Mouse (Mus musculus): ENCODE data around the gene Cdkn1a. TPM values are rescaled to one million over a fixed set of nuclear protein-coding genes. Genes with fewer than 3 reads are reported as not detected.

Cdkn1a gene
- polyA plus RNA-seq, 1 experiment: 2,069 TPM

DNA sequence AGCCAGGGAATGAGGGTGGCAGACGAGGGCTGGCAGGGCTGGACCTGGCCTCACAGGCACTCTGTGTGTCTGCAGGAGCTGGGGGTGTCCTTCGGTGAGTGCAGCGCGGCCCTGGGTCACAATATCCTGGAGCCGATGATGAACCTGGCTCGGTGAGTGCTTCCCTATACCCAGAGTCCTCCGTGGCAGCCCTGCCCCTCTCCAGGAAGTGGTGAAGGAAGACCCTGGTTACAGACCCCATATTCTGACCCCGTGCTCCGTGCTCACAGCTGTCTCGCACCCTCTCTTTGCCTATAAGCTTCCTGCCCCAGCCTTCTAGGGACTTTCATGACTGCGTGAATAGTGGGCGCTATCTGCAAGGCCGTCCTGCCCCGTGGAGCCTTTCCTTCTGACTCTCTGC is 56.5 kb downstream of the Cdkn1a start:
- no peak overlapping the region for H3K4me2 ChIP-seq (ENCODE audit: low read depth)
- H3K79me2 ChIP-seq (ENCODE audit: control insufficient read depth, insufficient read depth): no peaks in the 10 kb centered on the region
- no peaks in the 10 kb centered on the region for H3K27me3 ChIP-seq (ENCODE audit: control insufficient read depth, insufficient read depth, insufficient read length)
- H3ac ChIP-seq (ENCODE audit: control insufficient read depth, insufficient read length): no peak overlapping the region
- TF ChIP-seq USF1 (IDR thresholded peaks at IDR 0.05; ENCODE audit: low read depth): no peak
- TF ChIP-seq E2F4 (IDR thresholded peaks at IDR 0.05; ENCODE audit: insufficient read depth): no peak
- TF ChIP-seq SRF (IDR thresholded peaks at IDR 0.05; ENCODE audit: control insufficient read depth, insufficient read length, low read depth): no peak
- no peak for TF ChIP-seq POLR2A (IDR thresholded peaks at IDR 0.05; ENCODE audit: insufficient read length, low read depth)
- TF ChIP-seq TCF3 (IDR thresholded peaks at IDR 0.05; ENCODE audit: insufficient read length, low read depth): no peak
- no peak for TF ChIP-seq REST (IDR thresholded peaks at IDR 0.05; ENCODE audit: insufficient read depth, insufficient read length)
- no peak for TF ChIP-seq MYOG (IDR thresholded peaks at IDR 0.05; ENCODE audit: control insufficient read depth in 1 of 3, insufficient read depth in 1 of 3, insufficient read length in 2 of 3, low read depth in 2 of 3)
- TF ChIP-seq TCF12 (IDR thresholded peaks at IDR 0.05; ENCODE audit: insufficient read depth, poor library complexity, severe bottlenecking): no peak
- TF ChIP-seq CEBPB (IDR thresholded peaks at IDR 0.05; ENCODE audit: insufficient read depth, poor library complexity, severe bottlenecking): no peak
- TF ChIP-seq MAX (IDR thresholded peaks at IDR 0.05; ENCODE audit: low read depth): no peak
- TF ChIP-seq MYOD1 (IDR thresholded peaks at IDR 0.05; ENCODE audit: control insufficient read depth in 1 of 3, insufficient read length in 2 of 3, low read depth in 2 of 3): no peak
- no peak for TF ChIP-seq POLR2AphosphoS2 (IDR thresholded peaks at IDR 0.05; ENCODE audit: insufficient read length, low read depth)
- no peaks in the 10 kb centered on the region for H3K36me3 ChIP-seq (ENCODE audit: control insufficient read depth, insufficient read depth)
- no peak overlapping the region for H3K4me3 ChIP-seq

- H3K36me3 ChIP-seq (ENCODE audit: control insufficient read depth, insufficient read depth): no peaks in the 10 kb centered on the region
- no peak for TF ChIP-seq REST (IDR thresholded peaks at IDR 0.05; ENCODE audit: insufficient read depth, insufficient read length)
- no peak for TF ChIP-seq USF1 (IDR thresholded peaks at IDR 0.05; ENCODE audit: low read depth)
- no peak for TF ChIP-seq TCF12 (IDR thresholded peaks at IDR 0.05; ENCODE audit: insufficient read depth, poor library complexity, severe bottlenecking)
- TF ChIP-seq SRF (IDR thresholded peaks at IDR 0.05; ENCODE audit: control insufficient read depth, insufficient read length, low read depth): no peak
- TF ChIP-seq TCF3 (IDR thresholded peaks at IDR 0.05; ENCODE audit: insufficient read length, low read depth): no peak
- TF ChIP-seq CEBPB (IDR thresholded peaks at IDR 0.05; ENCODE audit: insufficient read depth, poor library complexity, severe bottlenecking): no peak
- TF ChIP-seq POLR2A (IDR thresholded peaks at IDR 0.05; ENCODE audit: insufficient read length, low read depth): no peak
- no peak for TF ChIP-seq POLR2AphosphoS2 (IDR thresholded peaks at IDR 0.05; ENCODE audit: insufficient read length, low read depth)
- TF ChIP-seq MYOG (IDR thresholded peaks at IDR 0.05; ENCODE audit: control insufficient read depth in 1 of 3, insufficient read depth in 1 of 3, insufficient read length in 2 of 3, low read depth in 2 of 3): no peak
- TF ChIP-seq E2F4 (IDR thresholded peaks at IDR 0.05; ENCODE audit: insufficient read depth): no peak
Observed at GRCm38 (mm10) chr17:29147773-29148172, 57.0 kb downstream of the Cdkn1a start.

GRCm38 (mm10) chr17:29149766-29150165 is 59.0 kb downstream of the Cdkn1a start:
- no peaks in the 10 kb centered on the region for H3K36me3 ChIP-seq (ENCODE audit: control insufficient read depth, insufficient read depth)
- H3ac ChIP-seq (ENCODE audit: control insufficient read depth, insufficient read length): no peak overlapping the region
- H3K79me2 ChIP-seq (ENCODE audit: control insufficient read depth, insufficient read depth): no peaks in the 10 kb centered on the region
- TF ChIP-seq E2F4 (IDR thresholded peaks at IDR 0.05; ENCODE audit: insufficient read depth): no peak
- no peak for TF ChIP-seq SRF (IDR thresholded peaks at IDR 0.05; ENCODE audit: control insufficient read depth, insufficient read length, low read depth)
- no peak for TF ChIP-seq CEBPB (IDR thresholded peaks at IDR 0.05; ENCODE audit: insufficient read depth, poor library complexity, severe bottlenecking)
- no peak for TF ChIP-seq POLR2AphosphoS2 (IDR thresholded peaks at IDR 0.05; ENCODE audit: insufficient read length, low read depth)
- no peak for TF ChIP-seq TCF12 (IDR thresholded peaks at IDR 0.05; ENCODE audit: insufficient read depth, poor library complexity, severe bottlenecking)
- TF ChIP-seq MYOD1 (IDR thresholded peaks at IDR 0.05; ENCODE audit: control insufficient read depth in 1 of 3, insufficient read length in 2 of 3, low read depth in 2 of 3): no peak
- TF ChIP-seq REST (IDR thresholded peaks at IDR 0.05; ENCODE audit: insufficient read depth, insufficient read length): no peak
- no peak for TF ChIP-seq POLR2A (IDR thresholded peaks at IDR 0.05; ENCODE audit: insufficient read length, low read depth)
- TF ChIP-seq TCF3 (IDR thresholded peaks at IDR 0.05; ENCODE audit: insufficient read length, low read depth): no peak
- TF ChIP-seq MAX (IDR thresholded peaks at IDR 0.05; ENCODE audit: low read depth): no peak
- no peak overlapping the region for H3K4me2 ChIP-seq (ENCODE audit: low read depth)
- no peak overlapping the region for H3K4me3 ChIP-seq
- H3K27me3 ChIP-seq (ENCODE audit: control insufficient read depth, insufficient read depth, insufficient read length): no peaks in the 10 kb centered on the region

More at GRCm38 (mm10) chr17:29147773-29148172, 57.0 kb downstream of the Cdkn1a start:
- Histone ChIP-seq H3K27me3 (ENCODE audit: control insufficient read depth, insufficient read depth, insufficient read length) (no peaks in the 10 kb centered on the region), H3K79me2 (ENCODE audit: control insufficient read depth, insufficient read depth) (no peaks in the 10 kb centered on the region), H3ac (ENCODE audit: control insufficient read depth, insufficient read length) (no peak overlapping the region), H3K4me3 (no peak overlapping the region), H3K4me2 (ENCODE audit: low read depth) (no peak overlapping the region)

Other genes starting within 250 kb of the Cdkn1a start
- gene Pnpla1, start 232.6 kb upstream of the Cdkn1a start, polyA plus RNA-seq (2012; fragmentation: generic; extraction: Trizol): not detected
- not detected for gene 4930539E08Rik, start 175.7 kb upstream of the Cdkn1a start, polyA plus RNA-seq (2012; fragmentation: generic; extraction: Trizol)
- not detected for gene Pxt1, start 147.1 kb upstream of the Cdkn1a start, polyA plus RNA-seq (2012; fragmentation: generic; extraction: Trizol)
- gene Kctd20, start 139.0 kb upstream of the Cdkn1a start, polyA plus RNA-seq (2012; fragmentation: generic; extraction: Trizol): 34.8 TPM
- gene Stk38, start 83.0 kb upstream of the Cdkn1a start, polyA plus RNA-seq (2012; fragmentation: generic; extraction: Trizol): 28.3 TPM
- 98.2 TPM for gene Srsf3, start 58.3 kb upstream of the Cdkn1a start, polyA plus RNA-seq (2012; fragmentation: generic; extraction: Trizol)
- gene Rab44, start 23.2 kb downstream of the Cdkn1a start, polyA plus RNA-seq (2012; fragmentation: generic; extraction: Trizol): 6.8 TPM
- 0.56 TPM for gene Cpne5, start 147.2 kb downstream of the Cdkn1a start, polyA plus RNA-seq (2012; fragmentation: generic; extraction: Trizol)
- 30.1 TPM for gene Ppil1, start 173.2 kb downstream of the Cdkn1a start, polyA plus RNA-seq (2012; fragmentation: generic; extraction: Trizol)
- gene BC004004, start 177.8 kb downstream of the Cdkn1a start, polyA plus RNA-seq (2012; fragmentation: generic; extraction: Trizol): 120 TPM
- 7.1 TPM for gene Pi16, start 226.7 kb downstream of the Cdkn1a start, polyA plus RNA-seq (2012; fragmentation: generic; extraction: Trizol)